Comparison of ENCODE assay signal across 9 mouse cellular contexts in the genomic region with DNA sequence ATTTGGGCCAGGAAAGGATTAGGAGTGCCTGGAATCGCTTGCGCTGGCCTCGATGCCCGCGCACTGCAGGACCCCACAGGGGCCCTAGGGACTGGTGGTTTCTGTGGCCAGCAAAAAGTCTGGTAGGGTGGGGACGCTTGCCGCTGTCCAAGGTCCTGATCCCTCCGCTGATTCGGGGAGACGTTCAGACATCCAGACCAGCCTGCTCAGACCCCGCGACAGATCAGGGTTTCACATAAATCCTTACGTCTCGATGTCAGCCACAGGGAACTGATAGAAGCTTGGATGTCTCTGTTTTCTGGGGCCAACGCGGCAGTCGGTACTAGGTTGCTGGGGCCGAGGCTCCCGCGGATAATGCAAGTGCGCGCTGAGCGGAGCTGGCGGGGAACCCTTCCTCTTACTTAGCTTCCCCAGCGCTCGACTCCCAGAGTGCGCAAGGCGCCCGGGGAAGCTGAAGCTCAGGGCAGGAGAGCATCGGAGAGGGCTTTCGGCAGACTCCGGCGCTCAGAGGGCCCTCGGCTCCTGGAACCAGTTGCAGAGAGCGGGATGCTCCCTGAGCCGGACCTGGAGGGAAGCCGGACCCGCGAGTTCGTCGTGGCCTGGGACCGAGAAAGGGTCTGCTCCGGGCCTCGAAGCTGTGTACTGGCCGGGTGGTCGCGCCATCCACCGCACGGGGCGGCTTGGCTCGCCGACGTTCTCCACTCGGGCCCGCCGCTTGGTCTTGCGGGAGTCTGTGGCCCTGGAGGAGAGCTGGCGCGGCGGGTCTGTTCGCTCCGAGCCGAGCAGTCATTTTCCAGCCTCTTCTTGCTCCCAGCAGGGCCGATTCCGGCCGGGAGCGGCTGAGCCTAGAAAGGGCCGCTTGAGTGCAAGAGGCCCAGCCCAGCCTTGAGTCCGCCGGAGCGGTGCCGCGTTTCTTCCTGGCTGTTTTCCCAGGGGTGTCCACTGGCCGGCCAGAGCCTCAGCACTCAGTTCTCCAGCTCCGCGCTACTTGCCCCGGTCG. TPM values are rescaled to one million over a fixed set of nuclear protein-coding genes. Genes with fewer than 3 reads are reported as not detected.
DNase-seq lines count a peak whose midpoint lies in the region; ATAC-seq lines count a peak whose summit lies in the region.
"Had no signal": no experiment of that assay in that cellular context is flagged by ENCODE, and none has a peak within 500 bp of the region (broad histone marks: within the 10 kb centered on the region; RNA-seq: fewer than 3 reads in every experiment).

No protein-coding gene starts in this region.

- no peaks in the 10 kb centered on the region for H3K9me3 ChIP-seq in heart, embryonic 10.5 days
- no peaks in the 10 kb centered on the region for H3K9me3 ChIP-seq in kidney, embryonic 14.5 days (ENCODE audit: control insufficient read depth, low read length)
- H3K9me3 ChIP-seq in lung, embryonic 15.5 days = no peaks in the 10 kb centered on the region

- WGBS in heart, embryonic 10.5 days = under 1% methylated on average over 78 of the region's 78 CpGs
- under 1% methylated on average over 65 of the region's 78 CpGs for WGBS in kidney, embryonic 14.5 days
- 1% methylated on average over 78 of the region's 78 CpGs for WGBS in lung, embryonic 15.5 days

- DNase-seq in heart, adult 18-20 months = peak; percentile 19 to 78
- no peak for DNase-seq in heart, adult 11 months
- peak; percentile 91 for DNase-seq in heart, embryonic 10.5 days (ENCODE audit: low spot score)
- peak; percentile 59 for DNase-seq in ovary, postnatal 10 days (ENCODE audit: low spot score)
- DNase-seq in urinary bladder, adult 18-20 months (ENCODE audit: low spot score in 2 of 2) = peak; percentile 38 to 53

- H3K27ac ChIP-seq in heart, embryonic 10.5 days = no peak overlapping the region
- no peak overlapping the region for H3K27ac ChIP-seq in kidney, embryonic 14.5 days (ENCODE audit: low read depth, low read length)
- no peak overlapping the region for H3K27ac ChIP-seq in lung, embryonic 15.5 days
- H3K27ac ChIP-seq: macrophage had no signal

- peaks cover 99% of the 10 kb centered on the region for H3K27me3 ChIP-seq in heart, embryonic 10.5 days (ENCODE audit: insufficient read depth, poor library complexity, severe bottlenecking)
- H3K27me3 ChIP-seq in kidney, embryonic 14.5 days (ENCODE audit: control insufficient read depth, insufficient read depth, low read length) = peaks cover 99% of the 10 kb centered on the region
- H3K27me3 ChIP-seq in lung, embryonic 15.5 days = peaks cover 82% of the 10 kb centered on the region

- peak; percentile 98 for ATAC-seq in common myeloid progenitor, adult 5-6 weeks (replicated peaks; ENCODE audit: low read depth, poor library complexity, severe bottlenecking)
- ATAC-seq in kidney, embryonic 14.5 days (ENCODE audit: low FRiP score, low TSS enrichment) = peak; percentile 81
- peak; percentile 59; the same call in 1 of the 2 replicates for ATAC-seq in lung, embryonic 15.5 days (ENCODE audit: borderline replicate concordance, extremely low read depth, low FRiP score, low TSS enrichment)

- peaks cover 22% of the 10 kb centered on the region for H3K4me1 ChIP-seq in heart, embryonic 10.5 days
- H3K4me1 ChIP-seq in kidney, embryonic 14.5 days (ENCODE audit: control insufficient read depth, insufficient read depth, low read length) = peaks cover 8% of the 10 kb centered on the region; the same call in 1 of the 2 replicates
- peaks cover 6% of the 10 kb centered on the region; the same call in 1 of the 2 replicates for H3K4me1 ChIP-seq in lung, embryonic 15.5 days

- no peak overlapping the region for H3K9ac ChIP-seq in kidney, embryonic 14.5 days (ENCODE audit: low read depth, low read length)
- no peak overlapping the region for H3K9ac ChIP-seq in lung, embryonic 15.5 days

- peak overlapping the region; percentile 38 for H3K4me2 ChIP-seq in kidney, embryonic 14.5 days (replicated peaks; ENCODE audit: low read depth, low read length)
- peak overlapping the region; percentile 45 for H3K4me2 ChIP-seq in lung, embryonic 15.5 days

- peak overlapping the region; percentile 44 for H3K4me3 ChIP-seq in heart, embryonic 10.5 days
- H3K4me3 ChIP-seq in kidney, embryonic 14.5 days (ENCODE audit: low read length) = peak overlapping the region; percentile 27
- peak overlapping the region; percentile 9; the same call in 1 of the 2 replicates for H3K4me3 ChIP-seq in lung, embryonic 15.5 days

- H3K36me3 ChIP-seq in heart, embryonic 10.5 days = no peaks in the 10 kb centered on the region
- no peaks in the 10 kb centered on the region for H3K36me3 ChIP-seq in kidney, embryonic 14.5 days (ENCODE audit: control insufficient read depth, insufficient read depth, low read length)
- no peaks in the 10 kb centered on the region for H3K36me3 ChIP-seq in lung, embryonic 15.5 days

RNA-seq across cellular contexts. Expression of a gene that starts 1.7 kb away (rescaled TPM):
- total RNA-seq in heart, adult 18-20 months (2021) = not detected
- total RNA-seq in common myeloid progenitor, adult 5-6 weeks (2017) = not detected in 2 replicates
- not detected in 2 replicates for polyA plus RNA-seq in heart, embryonic 10.5 days (2016; fragmentation: Nextera tagmentation; extraction: Ambion mirVana)
- 0.08 TPM in 1 of 2 replicates, not detected in the other for polyA plus RNA-seq in kidney, embryonic 14.5 days (2014; fragmentation: Nextera tagmentation; extraction: Ambion mirVana)
- 0.10 and 0.25 TPM in 2 replicates for polyA plus RNA-seq in lung, embryonic 15.5 days (2015; fragmentation: Nextera tagmentation; extraction: Ambion mirVana)
- polyA plus RNA-seq: macrophage had no signal
